Mouse (Mus musculus) liver, adult 10 weeks (tissue): ENCODE measurements around the gene Gm10570. TPM values are rescaled to one million over a fixed set of nuclear protein-coding genes. Genes with fewer than 3 reads are reported as not detected.

Experiments used
- polyA plus RNA-seq: library from polyadenylated mRNA; stranded (reverse); fragments of 350-450 nt; fragmentation: Illumina TruSeq; extraction: RNeasy Lipid Tissue Mini Kit (QIAGEN cat#74804); gene quantifications from one replicate; pipeline ENCODE4 v1.2.3, GENCODE M21; 2014; ENCODE audit warnings: low read depth, low replicate concordance

Gene Gm10570
- polyA plus RNA-seq, result not detected

DNA sequence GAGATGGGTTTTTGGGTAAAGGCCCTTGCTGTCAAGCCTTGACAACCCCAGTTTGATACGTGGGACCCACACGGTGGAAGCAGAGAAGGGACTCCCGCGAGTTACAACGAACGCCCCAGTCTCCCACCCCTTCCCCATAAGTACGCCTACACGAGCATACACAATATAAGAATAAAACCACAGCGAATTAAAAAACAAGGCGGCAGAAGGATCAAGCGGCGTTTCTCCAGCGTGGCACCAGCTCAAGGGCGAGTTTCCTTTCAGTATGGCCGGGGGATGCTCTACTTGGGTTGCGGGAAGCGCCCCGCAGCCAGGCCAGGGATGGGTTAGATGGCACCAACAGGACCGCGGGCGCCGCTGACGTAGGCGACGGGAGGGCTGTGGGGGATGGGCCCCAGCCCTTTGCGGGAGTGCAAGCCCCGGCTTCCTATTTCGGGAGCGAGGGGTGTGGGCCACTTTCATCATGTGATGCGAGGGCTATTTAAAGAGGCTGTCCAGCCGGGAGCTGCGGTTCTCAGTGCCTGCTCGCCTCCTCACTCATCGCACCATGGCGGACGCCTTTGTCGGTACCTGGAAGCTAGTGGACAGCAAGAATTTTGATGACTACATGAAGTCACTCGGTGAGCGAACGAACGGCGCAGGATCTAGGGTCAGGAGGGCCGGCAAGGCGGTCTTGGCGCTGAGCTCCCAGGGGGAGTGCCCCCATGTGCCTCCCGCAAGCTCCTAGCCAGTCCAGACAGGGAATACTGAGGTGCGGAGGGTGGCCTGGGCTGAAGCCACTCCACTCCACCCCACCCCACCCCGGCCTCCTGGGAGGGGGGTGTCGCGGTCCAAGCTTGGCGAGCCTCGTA, at the start of gene Gm10570, which contains the start of gene Fabp3:
Gene Gm10570 (minus strand): TSS at position 444 of the 851 bp plus-strand sequence.
Gene Fabp3 (plus strand): TSS at position 365 of the 851 bp plus-strand sequence.

DNA sequence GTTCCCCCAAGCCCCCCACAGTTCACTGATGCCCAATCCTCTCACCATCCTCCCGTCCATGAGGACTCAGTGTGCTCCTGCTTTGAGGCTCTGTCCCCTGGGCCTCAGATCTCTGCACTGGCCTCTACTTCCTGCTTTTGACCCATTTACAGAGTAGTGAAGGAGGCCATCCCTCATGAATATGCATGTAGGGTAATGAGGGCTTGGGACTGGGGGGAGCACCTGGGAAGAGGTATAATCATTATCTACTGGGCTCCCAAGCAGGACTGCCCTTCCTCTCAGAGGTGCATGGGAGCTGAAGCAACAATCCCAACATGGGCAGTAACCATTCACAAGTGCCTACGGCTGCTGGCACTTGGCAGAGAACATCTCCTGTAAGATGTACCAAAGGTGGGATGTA, 29.4 kb downstream of the Gm10570 start, which contains the start of gene Serinc2:
Gene Serinc2 (minus strand): TSS at position 101 of the 400 bp plus-strand sequence.

Other genes with a start within 250 kb of the Gm10570 start
- gene Pef1, start 206.1 kb downstream of the Gm10570 start, polyA plus RNA-seq, result 4.7 TPM
- not detected for gene Hcrtr1, start 169.3 kb downstream of the Gm10570 start, polyA plus RNA-seq
- 3.5 TPM for gene Tinagl1, start 133.6 kb downstream of the Gm10570 start, polyA plus RNA-seq
- gene Gm853, start 86.3 kb downstream of the Gm10570 start, polyA plus RNA-seq, result not detected
- 0.40 TPM for gene Serinc2, start 29.5 kb downstream of the Gm10570 start, polyA plus RNA-seq
- gene Fabp3, start 79 bp downstream of the Gm10570 start, polyA plus RNA-seq, result not detected
- 14.9 TPM for gene Zcchc17, start 51.3 kb upstream of the Gm10570 start, polyA plus RNA-seq
- 5.9 TPM for gene Snrnp40, start 51.5 kb upstream of the Gm10570 start, polyA plus RNA-seq